Mouse (Mus musculus) heart, adult 2 months (tissue): ENCODE results near the gene Mprip. TPM values are rescaled to one million over a fixed set of nuclear protein-coding genes. Genes with fewer than 3 reads are reported as not detected.

Experiments
- DNase-seq, 2 experiments: peaks; one replicate each; pipeline ENCODE4 v3.0.0; 2021
- H3K27ac ChIP-seq: fragments of 200-600 bp; 2 replicates; pipeline ENCODE4 v1.8.1; 2022
- H3K27me3 ChIP-seq: fragments of 200-500 bp; 2 replicates; pipeline ENCODE4 v1.6.1; 2012; ENCODE audit warnings: mild to moderate bottlenecking, low read length, inconsistent platforms, mixed read lengths; ENCODE audit not compliant: control insufficient read depth, insufficient read depth
- H3K36me3 ChIP-seq: fragments of 200-500 bp; 2 replicates; pipeline ENCODE4 v1.6.1; 2012; ENCODE audit warnings: low read length, inconsistent platforms; ENCODE audit not compliant: control insufficient read depth, insufficient read depth
- H3K4me1 ChIP-seq: fragments of 200-500 bp; 2 replicates; pipeline ENCODE4 v1.6.1; 2011; ENCODE audit warnings: low read length; ENCODE audit not compliant: control insufficient read depth, insufficient read depth
- H3K4me3 ChIP-seq: fragments of 200-600 bp; 2 replicates; pipeline ENCODE4 v1.8.1; 2022
- H3K79me2 ChIP-seq: fragments of 200-500 bp; replicated peaks from 2 replicates; pipeline ENCODE4 v1.6.1; 2012; ENCODE audit warnings: mild to moderate bottlenecking, inconsistent platforms, low read length, moderate library complexity, mixed read lengths; ENCODE audit not compliant: control insufficient read depth, insufficient read depth
- H3K9ac ChIP-seq: fragments of 200-500 bp; 2 replicates; pipeline ENCODE4 v1.6.1; 2012; ENCODE audit warnings: low read depth, mild to moderate bottlenecking, control low read depth, inconsistent platforms, low read length, mixed read lengths
- CTCF ChIP-seq: fragments of 200-600 bp; IDR thresholded peaks from 2 replicates; pipeline ENCODE4 v1.8.1; 2022; ENCODE audit warnings: antibody characterized with exemption, mild to moderate bottlenecking, moderate library complexity
- EP300 ChIP-seq: fragments of 200-500 bp; IDR thresholded peaks from 2 replicates; pipeline ENCODE4 v1.6.1; 2011; ENCODE audit warnings: low read depth, low read length, control low read depth; ENCODE audit not compliant: insufficient read depth
- POLR2A ChIP-seq: fragments of 200-500 bp; IDR thresholded peaks from 2 replicates; pipeline ENCODE4 v1.6.1; 2011; ENCODE audit warnings: mild to moderate bottlenecking, low read depth, low read length, control low read depth; ENCODE audit not compliant: insufficient read depth
- WGBS: fragments of 180-500 bp; shearing (Covaris S2); methylation state at CpG from one replicate; pipeline ENCODE4 v1.1.7; 2018; 5-methylcytosine and 5-hydroxymethylcytosine counted together
- intact Hi-C: fragments of 180-260 bp; cut with DNase I; formaldehyde crosslinking; loops from one replicate; pipeline ENCODE4 v1.15.1; 2025
- polyA plus RNA-seq: library from polyadenylated mRNA; depleted of rRNA; stranded (reverse); fragments of >200 nt; gene quantifications from 2 replicates; pipeline ENCODE4 v1.2.3, GENCODE M21; 2012
- total RNA-seq, 2 experiments: library from RNA; stranded (reverse); gene quantifications; 2 replicates each; pipeline ENCODE4 v1.2.3; 2021

The Mprip gene
- total and polyA plus RNA-seq, 3 experiments: 77.1 to 142 (median 132) TPM

- DNase-seq: no peak
- Histone ChIP-seq H3K4me1 (no peaks in the 10 kb centered on the region), H3K27me3 (no peaks in the 10 kb centered on the region), H3K36me3 (no peaks in the 10 kb centered on the region), H3K27ac (no peak overlapping the region), H3K9ac (peak overlapping the region; percentile 45; the same call in 1 of the 2 replicates), H3K4me3 (peak overlapping the region; percentile 46), H3K79me2 (no peaks in the 10 kb centered on the region)
- intact Hi-C loops: no loop called here
- TF ChIP-seq EP300: no peak
- TF ChIP-seq CTCF: no peak
- TF ChIP-seq POLR2A: no peak
- WGBS: 47% methylated on average over 15 of the region's 15 CpGs
These were observed 125.5 kb downstream of the Mprip start for GRCm38 (mm10) chr11:59786444-59787198.

- intact Hi-C loops: no loop called here
These were observed 126.2 kb downstream of the Mprip start, which contains the start of gene Pld6 for GRCm38 (mm10) chr11:59787199-59787781. Gene Pld6 (minus strand): TSS chr11:59787645.

GRCm38 (mm10) chr11:59789311-59789710, 128.2 kb downstream of the Mprip start:
- Histone ChIP-seq H3K27ac (no peak overlapping the region), H3K79me2 (no peaks in the 10 kb centered on the region), H3K4me3 (no peak overlapping the region), H3K4me1 (no peaks in the 10 kb centered on the region), H3K27me3 (no peaks in the 10 kb centered on the region), H3K9ac (no peak overlapping the region), H3K36me3 (no peaks in the 10 kb centered on the region)
- WGBS: 97% methylated on average over 1 of the region's 1 CpGs
- TF ChIP-seq EP300 (no peak), CTCF (no peak), POLR2A (no peak)
- DNase-seq: no peak
- intact Hi-C loops: no loop called here

More at GRCm38 (mm10) chr11:59787199-59787781, 126.2 kb downstream of the Mprip start, which contains the start of gene Pld6:
- H3K27me3 ChIP-seq: no peaks in the 10 kb centered on the region
- H3K4me3 ChIP-seq: peak within 1 kb of the TSS; percentile 46
- H3K9ac ChIP-seq: peak within 1 kb of the TSS; percentile 45
- no peak within 1 kb of the TSS for H3K27ac ChIP-seq
- no peaks in the 10 kb centered on the region for H3K4me1 ChIP-seq
- no peaks in the 10 kb centered on the region for H3K79me2 ChIP-seq
- WGBS: 1% methylated on average over 50 of the region's 51 CpGs
- peak; percentile 66 for DNase-seq
- H3K36me3 ChIP-seq: no peaks in the 10 kb centered on the region
- TF ChIP-seq CTCF: peak; percentile 12; the same call in 1 of the 2 replicates
- no peak for TF ChIP-seq EP300

- TF ChIP-seq POLR2A: no peak
- TF ChIP-seq CTCF: no peak
- no peak for TF ChIP-seq EP300
- H3K4me3 ChIP-seq: no peak overlapping the region
- no peak for DNase-seq
- 83% methylated on average over 6 of the region's 6 CpGs for WGBS
- H3K9ac ChIP-seq: no peak overlapping the region
- H3K36me3 ChIP-seq: no peaks in the 10 kb centered on the region
- no peaks in the 10 kb centered on the region for H3K79me2 ChIP-seq
- intact Hi-C loops: no loop called here
- H3K27ac ChIP-seq: no peak overlapping the region
- H3K27me3 ChIP-seq: no peaks in the 10 kb centered on the region
- no peaks in the 10 kb centered on the region for H3K4me1 ChIP-seq
These were observed 132.3 kb downstream of the Mprip start for GRCm38 (mm10) chr11:59793390-59793789.

- no peak overlapping the region for H3K9ac ChIP-seq
- no peaks in the 10 kb centered on the region for H3K27me3 ChIP-seq
- H3K36me3 ChIP-seq: 0 out of 2 replicates have a peak, but pooled peaks cover 2% of the 10 kb centered on the region
- no peaks in the 10 kb centered on the region; the same call in 1 of the 2 replicates for H3K79me2 ChIP-seq
- TF ChIP-seq EP300: no peak
- TF ChIP-seq POLR2A: no peak
- TF ChIP-seq CTCF: no peak
- H3K4me1 ChIP-seq: no peaks in the 10 kb centered on the region
- intact Hi-C loops: no loop called here
- 97% methylated on average over 10 of the region's 10 CpGs for WGBS
- no peak for DNase-seq
- H3K4me3 ChIP-seq: no peak overlapping the region
- H3K27ac ChIP-seq: no peak overlapping the region
These were observed 139.3 kb downstream of the Mprip start for GRCm38 (mm10) chr11:59800412-59800811.

GRCm38 (mm10) chr11:59801881-59802280, 140.8 kb downstream of the Mprip start:
- intact Hi-C loops: no loop called here
- peaks cover 5% of the 10 kb centered on the region for H3K36me3 ChIP-seq
- 81% methylated on average over 8 of the region's 8 CpGs for WGBS

More at GRCm38 (mm10) chr11:59801881-59802280, 140.8 kb downstream of the Mprip start:
- no peak overlapping the region for H3K9ac ChIP-seq
- H3K27me3 ChIP-seq: no peaks in the 10 kb centered on the region
- H3K79me2 ChIP-seq: peaks cover 3% of the 10 kb centered on the region
- 0 out of 2 replicates have a peak, but pooled peaks cover 1% of the 10 kb centered on the region for H3K4me1 ChIP-seq
- TF ChIP-seq EP300 (no peak), POLR2A (no peak)
- H3K4me3 ChIP-seq: no peak overlapping the region
- DNase-seq: no peak
- no peak overlapping the region for H3K27ac ChIP-seq
